Mouse (Mus musculus): ENCODE measurements around the gene Rapgef4. TPM values are rescaled to one million over a fixed set of nuclear protein-coding genes. Genes with fewer than 3 reads are reported as not detected.
A peak's percentile ranks its signal among the peaks of the same experiment; 100 is the strongest.

Gene Rapgef4
- polyA plus RNA-seq, 1 experiment from 2014 or later = 11.9 TPM

DNA sequence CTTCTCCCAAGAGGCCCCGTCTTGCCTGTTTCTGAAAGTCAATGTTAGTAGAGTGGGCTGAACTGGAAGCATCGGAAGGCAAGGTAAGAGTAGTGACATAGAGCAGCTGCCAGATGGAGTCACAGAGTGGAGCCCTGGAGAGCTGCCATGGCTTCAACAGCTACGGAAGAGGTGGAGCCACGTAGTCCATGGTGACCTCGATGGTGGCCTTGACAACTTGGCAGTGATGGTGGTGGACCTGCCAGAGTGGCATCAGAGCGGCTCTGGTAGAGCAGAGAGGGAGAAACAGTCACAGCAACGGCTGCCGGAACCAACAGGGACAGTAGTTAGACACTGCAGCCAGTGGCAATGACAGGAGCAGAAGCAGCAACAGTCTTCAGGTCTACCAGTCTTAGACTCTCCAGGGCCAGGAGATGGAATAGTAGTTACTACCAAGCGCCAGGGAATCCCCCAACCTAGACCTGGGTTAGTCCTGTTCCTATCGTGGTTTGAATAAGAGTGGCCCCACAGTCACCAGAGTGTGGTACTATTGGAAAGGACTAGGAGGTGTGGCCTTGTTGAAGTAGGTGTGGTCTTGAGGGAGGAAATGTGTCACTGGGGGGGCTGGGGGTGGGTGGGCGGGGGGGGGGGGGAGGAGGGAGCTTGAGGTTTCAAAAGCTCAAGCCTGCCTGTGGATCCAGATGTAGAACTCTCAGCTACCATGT, 6.7 kb upstream of the Rapgef4 start:
- WGBS = 89% methylated on average over 10 of the region's 11 CpGs
- Histone ChIP-seq H3K27ac (ENCODE audit: low read depth, low read length) (no peak overlapping the region), H3K9ac (ENCODE audit: low read length) (no peak overlapping the region), H3K9me3 (ENCODE audit: control insufficient read depth, low read length) (no peaks in the 10 kb centered on the region), H3K27me3 (ENCODE audit: control insufficient read depth, insufficient read depth, low read length) (no peaks in the 10 kb centered on the region), H3K4me2 (ENCODE audit: low read depth) (no peak overlapping the region), H3K4me1 (ENCODE audit: control insufficient read depth, insufficient read depth, low read length) (no peaks in the 10 kb centered on the region), H3K4me3 (ENCODE audit: low read depth, low read length) (no peak overlapping the region), H3K36me3 (ENCODE audit: control insufficient read depth, insufficient read depth, low read length) (no peaks in the 10 kb centered on the region)
- no peak for DNase-seq (ENCODE audit: low spot score)
- no peak for ATAC-seq (ENCODE audit: insufficient read depth, low FRiP score, low TSS enrichment)

DNA sequence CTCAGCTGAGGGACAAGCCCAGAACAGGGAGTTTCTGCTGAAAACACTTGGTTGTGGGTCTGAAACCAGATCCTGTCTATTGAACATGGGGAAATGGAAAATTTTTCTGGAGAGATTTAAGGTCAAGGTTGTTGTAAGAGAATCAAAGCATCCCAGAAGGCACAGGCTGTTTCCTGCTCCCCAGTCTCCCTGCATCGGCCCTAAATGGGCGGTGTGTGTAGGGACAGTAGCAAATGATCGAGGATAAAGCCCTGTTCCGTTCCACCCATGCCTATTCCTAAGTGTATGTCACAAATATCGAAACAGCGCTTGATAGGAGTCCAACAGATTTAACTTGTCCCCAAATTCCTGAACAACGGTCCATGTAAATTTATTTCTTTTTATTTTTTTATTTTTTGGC, 1.1 kb upstream of the Rapgef4 start:
- Histone ChIP-seq H3K36me3 (ENCODE audit: control insufficient read depth, insufficient read depth, low read length) (no peaks in the 10 kb centered on the region), H3K9ac (ENCODE audit: low read length) (no peak overlapping the region), H3K27ac (ENCODE audit: low read depth, low read length) (no peak overlapping the region), H3K9me3 (ENCODE audit: control insufficient read depth, low read length) (no peaks in the 10 kb centered on the region), H3K4me3 (ENCODE audit: low read depth, low read length) (no peak overlapping the region), H3K4me1 (ENCODE audit: control insufficient read depth, insufficient read depth, low read length) (no peaks in the 10 kb centered on the region), H3K27me3 (ENCODE audit: control insufficient read depth, insufficient read depth, low read length) (peaks cover 15% of the 10 kb centered on the region), H3K4me2 (ENCODE audit: low read depth) (no peak overlapping the region)
- DNase-seq (ENCODE audit: low spot score) (no peak), ATAC-seq (ENCODE audit: insufficient read depth, low FRiP score, low TSS enrichment) (no peak)
- WGBS = 92% methylated on average over 7 of the region's 7 CpGs

DNA sequence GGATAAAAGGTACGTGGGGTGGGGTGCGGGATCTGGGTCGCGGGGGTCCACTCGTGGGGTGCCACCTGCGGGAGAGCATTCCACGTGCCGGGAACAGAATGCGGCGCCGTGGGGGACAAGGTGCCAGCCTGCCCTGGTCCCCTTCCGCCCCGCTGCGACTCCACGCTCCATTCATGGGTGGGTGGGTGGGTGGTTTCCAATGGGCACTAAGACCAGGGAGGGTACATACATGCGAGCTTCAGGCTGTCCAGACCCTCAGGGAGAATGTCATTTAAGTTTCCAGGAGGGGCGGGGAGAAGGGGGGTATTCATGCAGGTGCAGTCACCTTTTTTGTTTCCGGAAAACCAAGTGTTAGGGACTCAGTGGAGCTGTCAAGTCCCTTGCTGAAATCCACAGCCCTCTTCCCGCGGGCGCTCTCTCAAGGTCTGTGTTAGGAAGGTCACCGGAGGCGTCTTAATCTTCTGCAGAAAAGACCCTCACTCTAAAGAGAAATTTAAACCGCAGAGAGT, 357 bp downstream of the Rapgef4 start:
- Histone ChIP-seq H3K4me3 (ENCODE audit: low read depth, low read length) (peak overlapping the region; percentile 61), H3K27ac (ENCODE audit: low read depth, low read length) (no peak overlapping the region), H3K9ac (ENCODE audit: low read length) (peak overlapping the region; percentile 50), H3K9me3 (ENCODE audit: control insufficient read depth, low read length) (no peaks in the 10 kb centered on the region), H3K27me3 (ENCODE audit: control insufficient read depth, insufficient read depth, low read length) (peaks cover 15% of the 10 kb centered on the region), H3K4me2 (ENCODE audit: low read depth) (peak overlapping the region; percentile 99), H3K36me3 (ENCODE audit: control insufficient read depth, insufficient read depth, low read length) (no peaks in the 10 kb centered on the region), H3K4me1 (ENCODE audit: control insufficient read depth, insufficient read depth, low read length) (no peaks in the 10 kb centered on the region)
- 12% methylated on average over 22 of the region's 24 CpGs for whole genome bisulfite sequencing
- no peak for ATAC-seq (ENCODE audit: insufficient read depth, low FRiP score, low TSS enrichment)
- DNase-seq (ENCODE audit: low spot score) = no peak

DNA sequence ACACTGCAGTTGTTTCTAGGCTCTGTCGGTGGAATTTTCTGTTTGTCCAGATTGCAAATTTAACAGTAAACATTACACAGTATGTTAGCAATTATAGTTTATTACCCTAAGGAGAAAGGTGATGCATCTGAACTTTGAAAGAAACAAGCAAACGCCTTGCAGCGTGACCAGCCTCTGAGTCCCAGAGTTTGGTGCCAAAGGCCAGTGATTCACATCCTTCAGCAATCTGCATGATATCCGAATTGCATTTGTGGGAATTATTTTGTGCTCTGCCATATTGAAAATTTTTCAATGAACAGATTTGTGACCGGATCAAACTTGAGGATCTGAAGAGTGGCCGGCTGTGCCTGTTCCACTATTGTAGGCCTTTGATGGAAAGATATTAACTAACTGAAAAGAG, 856 bp downstream of the Rapgef4 start:
- peaks cover 15% of the 10 kb centered on the region for H3K27me3 ChIP-seq (ENCODE audit: control insufficient read depth, insufficient read depth, low read length)
- no peak overlapping the region for H3K9ac ChIP-seq (ENCODE audit: low read length)
- H3K4me3 ChIP-seq (ENCODE audit: low read depth, low read length) = no peak overlapping the region
- DNase-seq (ENCODE audit: low spot score) (no peak), ATAC-seq (ENCODE audit: insufficient read depth, low FRiP score, low TSS enrichment) (no peak)
- H3K27ac ChIP-seq (ENCODE audit: low read depth, low read length) = no peak overlapping the region
- 71% methylated on average over 6 of the region's 6 CpGs for WGBS
- H3K4me1 ChIP-seq (ENCODE audit: control insufficient read depth, insufficient read depth, low read length) = no peaks in the 10 kb centered on the region
- no peaks in the 10 kb centered on the region for H3K9me3 ChIP-seq (ENCODE audit: control insufficient read depth, low read length)
- no peak overlapping the region for H3K4me2 ChIP-seq (ENCODE audit: low read depth)
- no peaks in the 10 kb centered on the region for H3K36me3 ChIP-seq (ENCODE audit: control insufficient read depth, insufficient read depth, low read length)

DNA sequence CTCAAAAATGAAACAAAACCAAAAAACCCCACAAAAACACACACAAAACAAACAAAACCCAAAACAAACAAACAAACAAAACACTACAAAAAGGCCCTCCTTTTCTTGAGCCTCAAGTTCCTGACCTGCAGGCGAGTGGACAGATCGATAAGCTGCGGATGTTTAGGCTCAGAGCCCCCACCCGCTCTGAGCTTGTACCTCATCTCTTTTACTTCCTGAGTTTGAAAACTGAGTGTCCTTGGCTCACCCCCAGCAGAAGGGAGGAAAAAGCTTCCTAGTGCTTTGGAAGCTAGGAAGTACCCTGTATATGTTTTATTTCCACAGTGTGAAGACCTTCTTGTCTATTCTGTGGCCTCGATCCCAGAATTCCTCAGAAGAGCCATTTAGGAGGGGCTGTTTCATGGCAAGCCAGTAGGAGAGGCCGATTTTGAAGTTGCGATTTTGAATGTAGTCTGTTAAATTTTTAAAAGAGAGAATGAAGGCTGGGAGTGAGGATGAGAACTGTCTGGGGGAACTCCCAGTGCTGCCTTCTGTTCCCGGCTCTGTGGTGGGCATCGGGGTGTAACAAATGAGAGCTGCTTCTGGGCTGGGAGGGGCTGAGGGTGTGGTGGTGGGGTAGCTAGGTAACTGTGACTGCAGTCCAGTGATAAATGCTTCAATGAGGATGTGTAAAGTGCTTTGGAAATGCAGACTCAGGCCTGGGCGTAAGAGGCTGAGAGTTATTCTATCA, 2.0 kb downstream of the Rapgef4 start:
- H3K9ac ChIP-seq (ENCODE audit: low read length) = no peak overlapping the region
- H3K4me2 ChIP-seq (ENCODE audit: low read depth) = no peak overlapping the region
- no peaks in the 10 kb centered on the region for H3K9me3 ChIP-seq (ENCODE audit: control insufficient read depth, low read length)
- H3K4me1 ChIP-seq (ENCODE audit: control insufficient read depth, insufficient read depth, low read length) = no peaks in the 10 kb centered on the region
- ATAC-seq (ENCODE audit: insufficient read depth, low FRiP score, low TSS enrichment) = no peak
- H3K4me3 ChIP-seq (ENCODE audit: low read depth, low read length) = no peak overlapping the region
- H3K27me3 ChIP-seq (ENCODE audit: control insufficient read depth, insufficient read depth, low read length) = peaks cover 15% of the 10 kb centered on the region
- H3K36me3 ChIP-seq (ENCODE audit: control insufficient read depth, insufficient read depth, low read length) = no peaks in the 10 kb centered on the region
- no peak for DNase-seq (ENCODE audit: low spot score)
- WGBS = 76% methylated on average over 10 of the region's 10 CpGs
- no peak overlapping the region for H3K27ac ChIP-seq (ENCODE audit: low read depth, low read length)

DNA sequence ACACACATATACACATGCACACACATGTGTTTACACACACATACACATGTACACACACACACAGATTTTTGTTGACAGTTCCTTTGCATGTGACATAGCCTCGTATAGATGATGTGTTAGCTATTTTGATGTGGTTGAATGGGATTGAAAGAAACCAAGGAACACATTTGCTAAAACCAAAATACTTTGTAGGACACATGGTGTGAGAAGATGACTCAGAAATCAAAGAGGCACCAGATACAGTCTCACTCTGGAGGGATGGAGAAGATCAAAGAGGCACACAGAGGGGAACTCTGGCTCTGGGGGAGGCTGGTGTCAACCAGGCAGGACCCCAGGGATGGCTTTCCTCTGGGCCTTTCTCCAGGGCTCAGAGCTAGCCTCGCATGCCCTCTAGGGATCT, 4.7 kb downstream of the Rapgef4 start:
- DNase-seq (ENCODE audit: low spot score) = no peak

DNA sequence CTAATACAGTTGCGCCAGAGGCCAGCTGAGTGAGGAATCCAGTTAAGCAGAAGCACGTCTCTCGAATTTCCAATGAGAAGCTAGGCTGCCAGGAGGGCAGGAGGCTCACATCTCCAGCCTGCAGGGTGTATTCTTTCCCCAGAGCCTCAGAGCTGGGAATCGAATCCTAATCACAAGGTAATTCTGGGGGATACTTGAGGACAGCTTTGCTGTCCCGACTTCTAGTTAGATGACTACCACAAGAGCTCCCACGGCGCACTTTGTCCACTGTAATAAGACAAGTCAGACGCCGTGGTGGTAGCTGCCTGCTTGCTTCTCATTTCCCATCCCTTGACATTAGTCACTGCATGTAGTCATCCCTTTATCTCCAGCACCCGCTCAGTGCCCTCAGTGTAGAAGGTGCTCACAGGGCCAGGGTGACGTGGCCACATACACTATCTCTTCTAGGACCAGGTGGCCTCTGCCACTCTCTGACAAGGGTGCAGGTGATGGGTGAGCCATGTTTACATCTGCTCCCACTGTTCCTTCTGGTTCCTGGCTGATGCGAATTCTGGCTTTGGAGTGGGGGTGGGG, 5.3 kb downstream of the Rapgef4 start:
- H3K4me3 ChIP-seq (ENCODE audit: low read depth, low read length) = no peak overlapping the region
- 81% methylated on average over 12 of the region's 12 CpGs for WGBS

More for the DNA sequence above, 4.7 kb downstream of the Rapgef4 start:
- no peaks in the 10 kb centered on the region for H3K4me1 ChIP-seq (ENCODE audit: control insufficient read depth, insufficient read depth, low read length)
- ATAC-seq (ENCODE audit: insufficient read depth, low FRiP score, low TSS enrichment) = no peak
- no peak overlapping the region for H3K9ac ChIP-seq (ENCODE audit: low read length)
- peaks cover 7% of the 10 kb centered on the region; the same call in 1 of the 2 replicates for H3K27me3 ChIP-seq (ENCODE audit: control insufficient read depth, insufficient read depth, low read length)
- H3K27ac ChIP-seq (ENCODE audit: low read depth, low read length) = no peak overlapping the region
- no peaks in the 10 kb centered on the region for H3K9me3 ChIP-seq (ENCODE audit: control insufficient read depth, low read length)
- no peak overlapping the region for H3K4me2 ChIP-seq (ENCODE audit: low read depth)
- WGBS = 68% methylated on average over 2 of the region's 2 CpGs
- no peak overlapping the region for H3K4me3 ChIP-seq (ENCODE audit: low read depth, low read length)
- no peaks in the 10 kb centered on the region for H3K36me3 ChIP-seq (ENCODE audit: control insufficient read depth, insufficient read depth, low read length)

DNA sequence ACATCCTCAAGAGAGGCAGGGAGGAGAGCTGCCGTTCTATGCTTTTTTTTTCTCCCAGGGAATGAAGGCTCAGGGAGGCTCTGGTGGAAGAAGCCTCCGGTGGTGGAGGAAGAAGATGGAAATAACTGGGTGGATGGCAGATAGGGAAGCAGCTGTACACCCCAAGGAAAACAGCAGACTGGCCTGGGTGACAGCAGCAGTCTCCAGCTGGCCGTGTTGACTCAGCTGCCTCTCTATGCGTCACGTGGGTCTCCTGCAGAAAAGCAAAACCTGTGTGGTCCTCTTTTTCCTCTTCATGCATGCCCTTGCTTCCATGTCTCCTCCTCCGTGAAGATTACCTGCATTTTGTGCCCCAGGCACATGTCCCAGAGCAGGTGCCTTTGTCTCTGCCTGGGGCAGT, 7.5 kb downstream of the Rapgef4 start:
- no peak overlapping the region for H3K4me2 ChIP-seq (ENCODE audit: low read depth)
- H3K27ac ChIP-seq (ENCODE audit: low read depth, low read length) = no peak overlapping the region
- H3K9me3 ChIP-seq (ENCODE audit: control insufficient read depth, low read length) = no peaks in the 10 kb centered on the region
- DNase-seq (ENCODE audit: low spot score) (peak; percentile 16), ATAC-seq (ENCODE audit: insufficient read depth, low FRiP score, low TSS enrichment) (no peak)
- no peak overlapping the region for H3K9ac ChIP-seq (ENCODE audit: low read length)
- WGBS = 57% methylated on average over 6 of the region's 6 CpGs
- H3K36me3 ChIP-seq (ENCODE audit: control insufficient read depth, insufficient read depth, low read length) = no peaks in the 10 kb centered on the region
- H3K27me3 ChIP-seq (ENCODE audit: control insufficient read depth, insufficient read depth, low read length) = no peaks in the 10 kb centered on the region
- no peak overlapping the region for H3K4me3 ChIP-seq (ENCODE audit: low read depth, low read length)
- H3K4me1 ChIP-seq (ENCODE audit: control insufficient read depth, insufficient read depth, low read length) = no peaks in the 10 kb centered on the region

More for the DNA sequence above, 5.3 kb downstream of the Rapgef4 start:
- Histone ChIP-seq H3K27me3 (ENCODE audit: control insufficient read depth, insufficient read depth, low read length) (peaks cover 6% of the 10 kb centered on the region; the same call in 1 of the 2 replicates), H3K9me3 (ENCODE audit: control insufficient read depth, low read length) (no peaks in the 10 kb centered on the region), H3K27ac (ENCODE audit: low read depth, low read length) (no peak overlapping the region), H3K9ac (ENCODE audit: low read length) (no peak overlapping the region), H3K36me3 (ENCODE audit: control insufficient read depth, insufficient read depth, low read length) (no peaks in the 10 kb centered on the region), H3K4me2 (ENCODE audit: low read depth) (no peak overlapping the region), H3K4me1 (ENCODE audit: control insufficient read depth, insufficient read depth, low read length) (no peaks in the 10 kb centered on the region)
- ATAC-seq (ENCODE audit: insufficient read depth, low FRiP score, low TSS enrichment) (no peak), DNase-seq (ENCODE audit: low spot score) (no peak)
